Mouse (Mus musculus): ENCODE results near the gene Tfr2.
A peak's percentile ranks its signal among the peaks of the same experiment; 100 is the strongest.

The Tfr2 gene

DNA sequence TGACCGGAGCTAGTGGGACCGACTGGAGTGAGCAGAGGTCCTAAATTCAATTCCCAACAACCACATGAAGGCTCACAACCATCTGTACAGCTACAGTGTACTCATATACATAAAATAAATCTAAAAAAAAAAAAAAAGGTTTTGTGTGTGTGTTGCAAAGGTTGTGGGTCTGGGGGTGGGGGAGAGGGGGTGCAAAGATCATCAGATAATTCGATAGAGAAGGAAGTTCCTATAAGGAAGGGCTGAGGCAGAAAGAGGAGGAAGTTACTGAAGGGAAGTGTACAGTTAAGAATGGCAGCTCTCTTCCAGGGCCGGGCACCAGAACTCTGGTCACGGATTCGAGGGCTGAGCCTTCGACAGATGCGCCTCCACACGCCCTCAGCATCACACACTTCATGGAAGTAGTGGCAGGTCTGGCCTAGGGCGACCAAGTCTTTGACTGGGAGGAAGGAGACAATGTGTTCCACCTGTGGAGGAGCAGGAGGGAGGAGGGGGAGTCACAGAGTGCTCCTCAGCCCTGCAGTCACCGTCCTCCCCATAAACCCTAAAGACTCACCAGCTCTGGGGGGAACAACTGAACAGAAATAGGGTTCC is 54.4 kb downstream of the Tfr2 start:
- no peak for DNase-seq (ENCODE audit: low spot score in 2 of 2)

DNA sequence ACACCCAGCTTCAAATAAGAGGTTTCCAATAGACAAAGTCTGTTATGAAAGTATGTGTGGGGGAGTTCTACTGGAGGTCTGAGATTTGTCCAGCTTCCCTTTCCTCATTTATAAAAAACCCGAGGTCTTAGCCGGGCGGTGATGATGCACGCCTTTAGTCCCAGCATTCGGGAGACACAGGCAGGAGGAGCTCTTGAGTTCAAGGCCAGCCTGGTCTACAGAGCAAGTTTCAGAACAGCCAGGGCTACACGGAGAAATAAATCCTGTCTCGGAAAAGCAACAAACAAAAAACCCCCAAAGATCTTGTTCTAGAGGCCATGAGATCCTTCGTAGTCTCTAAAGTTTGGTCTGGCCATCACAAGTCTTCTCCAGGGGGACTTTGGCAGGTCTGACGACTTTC is 58.4 kb downstream of the Tfr2 start:
- DNase-seq (ENCODE audit: low spot score in 2 of 2): no peak

DNA sequence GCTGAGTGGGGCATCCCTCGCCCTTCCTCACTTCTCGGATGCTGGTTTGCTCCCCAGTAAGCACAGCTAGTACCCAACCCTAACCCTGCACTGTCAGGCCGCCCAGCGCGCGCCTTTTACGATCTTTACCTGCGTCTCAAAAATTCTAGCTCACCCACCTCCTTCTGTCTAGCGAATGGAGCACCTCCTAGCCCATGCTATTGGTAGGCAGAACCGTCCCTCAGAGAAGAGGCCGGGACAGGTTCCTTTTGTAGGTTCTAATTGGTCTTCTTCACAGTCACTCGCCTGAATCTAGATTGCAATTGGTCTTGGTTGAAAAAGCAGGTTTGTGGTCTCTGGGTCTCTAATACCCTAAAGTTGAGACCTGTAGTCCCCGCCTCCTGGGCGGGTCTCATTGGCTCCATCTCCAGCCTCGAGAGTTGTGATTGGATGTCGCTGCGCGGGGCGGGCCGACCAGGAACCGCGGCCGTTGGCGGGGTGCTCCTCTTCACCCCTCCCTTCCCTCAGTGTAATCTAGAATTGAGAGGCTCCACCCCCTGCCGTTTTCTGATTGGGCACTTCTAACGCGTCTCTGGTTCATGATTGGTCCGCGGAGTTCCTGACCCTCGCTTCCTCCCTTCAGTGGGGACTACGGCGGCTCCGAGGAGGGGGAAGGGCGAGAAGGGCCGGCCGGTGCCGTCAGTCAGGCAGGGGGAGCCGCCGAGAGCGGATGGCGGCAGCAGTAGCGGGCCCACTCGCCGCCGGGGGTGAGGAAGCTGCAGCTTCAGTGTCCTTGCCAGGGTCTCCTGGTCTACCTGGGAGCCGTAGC is 59.1 kb downstream of the Tfr2 start, which contains the start of the genes Fbxo24, Lrch4 and Gm20605:
Fbxo24 (minus strand) TSS at position 505 of the 808 bp plus-strand sequence.
Lrch4 (plus strand) TSS at position 624 of the 808 bp plus-strand sequence.
Gm20605 (plus strand) TSS at position 678 of the 808 bp plus-strand sequence.
- DNase-seq (ENCODE audit: low spot score in 2 of 2): peak; percentile 95 to 97

DNA sequence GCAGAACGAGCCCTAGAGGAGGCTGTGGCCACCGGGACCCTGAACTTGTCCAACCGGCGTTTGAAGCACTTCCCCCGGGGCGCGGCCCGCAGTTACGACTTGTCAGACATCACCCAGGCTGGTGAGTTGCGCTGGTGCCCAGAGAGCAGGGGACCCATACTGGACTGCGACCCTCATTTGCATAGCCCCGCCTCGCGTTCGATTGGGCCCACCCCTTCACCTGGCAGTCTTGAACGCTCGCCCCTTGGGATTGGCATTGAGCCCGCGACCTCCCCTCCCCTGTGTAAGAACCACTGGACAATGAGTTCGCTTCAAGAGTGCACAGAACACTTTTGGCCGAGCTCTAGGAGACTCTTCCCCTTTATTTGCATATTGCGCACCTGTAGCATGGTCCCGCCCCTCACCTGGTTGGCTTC is 59.7 kb downstream of the Tfr2 start:
- peak; percentile 62 to 69 for DNase-seq (ENCODE audit: low spot score in 2 of 2)

DNA sequence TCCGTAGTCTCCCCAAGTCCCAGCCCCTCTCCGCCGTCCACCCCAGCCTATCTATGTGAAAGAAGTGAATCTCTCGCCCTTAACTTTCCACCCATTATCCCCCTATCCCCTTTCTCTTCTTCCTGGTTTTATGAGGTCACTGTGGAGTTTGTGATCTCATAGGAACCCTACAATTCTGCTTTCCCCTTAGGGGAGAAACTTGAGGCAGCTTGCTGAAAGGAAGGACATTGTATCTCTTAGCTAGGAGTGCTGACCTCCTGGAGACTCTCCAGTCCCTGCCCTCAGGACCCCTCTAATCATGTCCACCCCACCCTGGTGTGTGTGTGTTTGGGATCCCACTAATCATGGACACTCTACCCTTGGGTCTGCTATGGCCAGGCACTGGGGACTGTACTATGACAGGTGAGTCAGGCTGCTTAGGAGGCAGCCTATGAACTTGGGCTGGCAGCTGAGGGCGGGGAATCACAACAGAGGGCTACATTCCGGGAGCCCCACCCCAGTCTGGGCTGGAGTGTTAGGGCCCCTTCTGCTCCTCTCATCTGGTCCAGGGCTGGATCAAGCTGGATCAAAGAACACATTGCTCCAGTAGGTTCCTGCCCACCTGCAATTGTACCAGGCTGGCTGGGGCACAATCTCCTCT is 60.4 kb downstream of the Tfr2 start:
- no peak for DNase-seq (ENCODE audit: low spot score in 2 of 2)

DNA sequence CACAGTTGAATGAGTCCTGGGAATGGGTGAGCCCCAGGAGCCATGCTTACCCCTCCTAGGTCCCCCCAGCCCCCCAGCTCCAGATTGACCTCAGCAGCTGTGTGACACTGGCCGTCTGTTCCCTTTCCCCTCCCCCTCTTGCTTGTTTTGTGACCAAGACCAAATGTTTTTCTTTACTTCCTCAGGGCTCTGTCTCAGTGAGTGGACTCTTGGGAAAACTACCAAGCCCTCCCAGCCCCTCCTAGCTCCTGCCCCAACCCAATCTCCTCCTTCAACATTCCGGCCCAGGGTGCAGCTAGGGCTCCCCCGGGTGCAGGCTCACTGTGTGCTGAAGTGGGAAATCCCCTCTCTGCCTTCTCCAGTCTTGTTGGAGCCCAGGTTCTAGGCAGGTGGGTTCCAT is 61.0 kb downstream of the Tfr2 start:
- no peak for DNase-seq (ENCODE audit: low spot score in 2 of 2)

DNA sequence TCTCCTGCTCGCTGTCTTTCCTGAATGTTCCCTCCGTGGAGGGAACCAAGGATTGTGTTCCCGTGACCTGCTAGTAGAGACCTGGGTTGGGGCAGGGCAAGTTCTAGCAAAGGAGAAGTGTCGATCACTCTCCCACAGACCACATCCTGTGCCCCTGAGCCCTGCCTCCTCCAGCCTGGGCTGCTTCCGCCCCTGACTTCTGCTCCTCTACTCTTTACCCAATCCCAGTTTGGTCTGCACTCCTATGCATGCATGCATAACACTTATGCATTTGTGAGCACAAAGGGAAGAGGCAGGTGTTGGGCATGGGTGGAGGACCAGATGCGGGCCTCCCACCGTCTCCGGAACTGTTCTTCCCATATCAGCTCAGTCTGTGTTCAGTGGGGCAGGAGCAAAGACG is 61.5 kb downstream of the Tfr2 start:
- DNase-seq (ENCODE audit: low spot score in 2 of 2): peak; percentile 50 to 63

DNA sequence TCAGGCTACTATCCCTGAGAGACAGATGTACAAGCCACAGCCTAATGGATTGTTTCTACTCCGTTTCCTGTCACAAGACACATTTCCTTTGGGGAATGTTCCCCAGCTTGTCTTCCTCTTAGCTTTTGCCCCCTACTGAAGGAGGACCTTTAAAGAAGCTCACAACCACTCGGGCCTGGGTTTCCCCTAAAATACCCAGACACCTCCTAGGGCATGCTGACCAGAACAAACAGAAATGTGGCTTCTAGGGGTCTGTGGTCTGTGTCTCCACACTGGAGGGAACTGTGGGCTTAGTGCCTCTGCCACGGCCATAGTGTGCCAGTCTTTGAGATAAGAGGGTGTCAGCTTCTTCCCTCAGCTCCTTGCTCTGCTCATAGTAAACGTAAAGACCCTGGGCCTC is 62.0 kb downstream of the Tfr2 start:
- DNase-seq (ENCODE audit: low spot score in 2 of 2): no peak

DNA sequence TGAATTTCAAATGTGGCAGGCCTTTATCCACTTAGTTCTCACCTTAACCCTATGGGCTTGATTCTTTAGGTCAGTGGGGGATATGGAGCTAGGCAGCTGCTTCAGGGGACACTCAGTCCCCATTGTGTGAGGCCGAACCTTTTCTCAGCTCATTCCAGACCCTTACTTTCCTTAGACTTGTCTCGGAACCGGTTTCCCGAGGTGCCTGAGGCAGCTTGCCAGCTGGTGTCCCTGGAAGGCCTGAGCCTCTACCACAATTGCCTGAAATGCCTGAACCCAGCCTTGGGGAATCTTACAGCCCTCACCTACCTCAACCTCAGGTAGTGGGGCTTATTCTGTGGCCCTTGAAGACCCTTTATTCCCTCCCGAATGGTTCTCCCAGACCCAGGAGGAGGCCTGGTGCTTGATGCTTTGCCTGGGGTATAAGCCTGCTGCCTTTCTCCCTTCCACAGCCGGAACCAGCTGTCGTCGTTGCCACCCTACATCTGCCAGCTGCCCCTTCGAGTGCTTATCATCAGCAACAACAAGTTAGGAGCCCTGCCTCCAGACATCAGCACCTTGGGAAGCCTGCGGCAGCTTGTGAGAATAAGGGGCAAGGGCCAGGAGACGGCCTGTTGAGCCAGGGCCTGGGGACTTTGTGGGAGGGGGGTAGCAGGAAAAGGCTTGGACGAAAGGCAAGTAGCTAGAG is 63.9 kb downstream of the Tfr2 start:
- no peak for DNase-seq (ENCODE audit: low spot score in 2 of 2)

Measured in spleen, postnatal 14 days (tissue).